In genomic region chr13:60267557-60267956, GRCm38 (mm10) we compare ENCODE assay signal across 8 mouse cellular contexts.
DNase-seq lines count a peak whose midpoint lies in the region; ATAC-seq and TF ChIP-seq lines count a peak whose summit lies in the region.

No protein-coding gene starts in this region.

- peak; percentile 33 to 59 for DNase-seq in heart, adult 2 months
- DNase-seq in heart, postnatal 36 days, result no peak
- peak; percentile 53 for DNase-seq in embryo, embryonic 10 days (ENCODE audit: low spot score)
- peak; percentile 59 for DNase-seq in heart, postnatal 0 days (ENCODE audit: low spot score)
- DNase-seq in layer of hippocampus, adult 2 months (ENCODE audit: low spot score in 2 of 2), result peak; percentile 5 to 15
- no peak for DNase-seq in right cerebral cortex, adult 18-20 months
- no peak for DNase-seq in Muller cell, postnatal 12 days (ENCODE audit: inconsistent ontology term)

- TF ChIP-seq EP300 in heart, adult 2 months (IDR thresholded peaks at IDR 0.05; ENCODE audit: insufficient read depth, low read depth, low read length), result no peak
- TF ChIP-seq EP300 in heart, postnatal 0 days (IDR thresholded peaks at IDR 0.05; ENCODE audit: low read depth), result no peak

- H3K9ac ChIP-seq in heart, adult 2 months (ENCODE audit: low read depth, low read length), result no peak overlapping the region
- H3K9ac ChIP-seq in heart, postnatal 0 days (replicated peaks; ENCODE audit: low read depth, low read length), result no peak overlapping the region
- H3K9ac ChIP-seq in neural tube, embryonic 15.5 days (replicated peaks), result no peak overlapping the region

- H3K79me2 ChIP-seq in heart, adult 2 months (replicated peaks; ENCODE audit: control insufficient read depth, insufficient read depth, low read length), result no peaks in the 10 kb centered on the region

- no peaks in the 10 kb centered on the region for H3K27me3 ChIP-seq in heart, adult 2 months (ENCODE audit: control insufficient read depth, insufficient read depth, low read length)
- no peaks in the 10 kb centered on the region for H3K27me3 ChIP-seq in heart, postnatal 0 days (ENCODE audit: control insufficient read depth, insufficient read depth, low read length)
- H3K27me3 ChIP-seq in neural tube, embryonic 15.5 days (replicated peaks), result no peaks in the 10 kb centered on the region

- H3K9me3 ChIP-seq in heart, postnatal 0 days (replicated peaks; ENCODE audit: control insufficient read depth, low read length), result 0 out of 2 replicates have a peak, but pooled peaks cover 4% of the 10 kb centered on the region
- no peaks in the 10 kb centered on the region for H3K9me3 ChIP-seq in neural tube, embryonic 15.5 days (replicated peaks)

- H3K4me2 ChIP-seq in heart, postnatal 0 days (ENCODE audit: low read depth, low read length), result peak overlapping the region; percentile 15; the same call in 1 of the 2 replicates
- H3K4me2 ChIP-seq in neural tube, embryonic 15.5 days, result peak overlapping the region; percentile 32

- no peak overlapping the region for H3K4me3 ChIP-seq in heart, adult 2 months
- H3K4me3 ChIP-seq in heart, postnatal 0 days (ENCODE audit: low read depth, low read length), result no peak overlapping the region
- H3K4me3 ChIP-seq in layer of hippocampus, adult 2 months, result peak overlapping the region; percentile 8; the same call in 1 of the 2 replicates
- H3K4me3 ChIP-seq in neural tube, embryonic 15.5 days (replicated peaks), result no peak overlapping the region; the same call in 1 of the 2 replicates

- 30% methylated on average over 12 of the region's 12 CpGs for WGBS in heart, adult 2 months
- 28% methylated on average over 12 of the region's 12 CpGs for WGBS in heart, postnatal 0 days
- 13% methylated on average over 12 of the region's 12 CpGs for WGBS in neural tube, embryonic 15.5 days

- TF ChIP-seq CTCF in heart, adult 2 months (IDR thresholded peaks at IDR 0.05), result 0 out of 2 replicates have a peak, but pooled peaks have one; percentile 6
- no peak for TF ChIP-seq CTCF in heart, postnatal 0 days (IDR thresholded peaks at IDR 0.05; ENCODE audit: low read depth)
- 0 out of 2 replicates have a peak, but pooled peaks have one; percentile 11 for TF ChIP-seq CTCF in layer of hippocampus, adult 2 months (conservative IDR thresholded peaks at IDR 0.05)

- intact Hi-C loops in heart, adult 2 months (cut with DNase I), result no loop called here
- intact Hi-C loops in heart, postnatal 36 days (cut with DNase I), result no loop called here

- peak; percentile 27; the same call in 1 of the 2 replicates for ATAC-seq in heart, postnatal 0 days (ENCODE audit: insufficient read depth, low read depth)
- peak; percentile 62 for ATAC-seq in neural tube, embryonic 15.5 days (ENCODE audit: low FRiP score)

- no peak for TF ChIP-seq POLR2A in heart, adult 2 months (IDR thresholded peaks at IDR 0.05; ENCODE audit: insufficient read depth, low read depth, low read length)

- H3K27ac ChIP-seq in heart, adult 2 months, result no peak overlapping the region; the same call in 1 of the 2 replicates
- no peak overlapping the region for H3K27ac ChIP-seq in heart, postnatal 0 days (ENCODE audit: low read depth)
- H3K27ac ChIP-seq in layer of hippocampus, adult 2 months, result peak overlapping the region; percentile 59; the same call in 1 of the 2 replicates
- H3K27ac ChIP-seq in neural tube, embryonic 15.5 days (replicated peaks), result peak overlapping the region; percentile 43; the same call in 1 of the 2 replicates

- no peaks in the 10 kb centered on the region for H3K36me3 ChIP-seq in heart, adult 2 months (ENCODE audit: control insufficient read depth, insufficient read depth, low read length)
- H3K36me3 ChIP-seq in heart, postnatal 0 days (replicated peaks; ENCODE audit: control insufficient read depth, insufficient read depth, low read length), result no peaks in the 10 kb centered on the region
- H3K36me3 ChIP-seq in neural tube, embryonic 15.5 days, result no peaks in the 10 kb centered on the region

- no peaks in the 10 kb centered on the region for H3K4me1 ChIP-seq in heart, adult 2 months (ENCODE audit: control insufficient read depth, insufficient read depth, low read length)
- peaks cover 6% of the 10 kb centered on the region; the same call in 1 of the 2 replicates for H3K4me1 ChIP-seq in heart, postnatal 0 days (ENCODE audit: control insufficient read depth, insufficient read depth)
- peaks cover 25% of the 10 kb centered on the region for H3K4me1 ChIP-seq in neural tube, embryonic 15.5 days

Comparison
In these comparisons a context has a peak if more than half of its experiments do, and no peak if none do; other contexts are left out.
1. DNase-seq: peak in heart, adult 2 months (2 of 2), embryo, embryonic 10 days (single experiment), heart, postnatal 0 days (single experiment) and layer of hippocampus, adult 2 months (2 of 2); none in heart, postnatal 36 days (0 of 2), right cerebral cortex, adult 18-20 months (single experiment) and Muller cell, postnatal 12 days (single experiment).
2. H3K27ac ChIP-seq: peak in layer of hippocampus, adult 2 months (single experiment) and neural tube, embryonic 15.5 days (single experiment); none in heart, adult 2 months (single experiment) and heart, postnatal 0 days (single experiment).